Mouse (Mus musculus) A20 (cell line): ENCODE results near the gene Casp3.
"Not testable (repeated sequence)": the region's sequence is repeated elsewhere in the genome, so short reads cannot be mapped to it uniquely, and the experiment has no call there.

ENCODE experiments used
- DNase-seq: peaks from one replicate; pipeline ENCODE4 v3.0.0-alpha.2; 2011; ENCODE audit warnings: low read depth, low spot score

Gene Casp3

DNA sequence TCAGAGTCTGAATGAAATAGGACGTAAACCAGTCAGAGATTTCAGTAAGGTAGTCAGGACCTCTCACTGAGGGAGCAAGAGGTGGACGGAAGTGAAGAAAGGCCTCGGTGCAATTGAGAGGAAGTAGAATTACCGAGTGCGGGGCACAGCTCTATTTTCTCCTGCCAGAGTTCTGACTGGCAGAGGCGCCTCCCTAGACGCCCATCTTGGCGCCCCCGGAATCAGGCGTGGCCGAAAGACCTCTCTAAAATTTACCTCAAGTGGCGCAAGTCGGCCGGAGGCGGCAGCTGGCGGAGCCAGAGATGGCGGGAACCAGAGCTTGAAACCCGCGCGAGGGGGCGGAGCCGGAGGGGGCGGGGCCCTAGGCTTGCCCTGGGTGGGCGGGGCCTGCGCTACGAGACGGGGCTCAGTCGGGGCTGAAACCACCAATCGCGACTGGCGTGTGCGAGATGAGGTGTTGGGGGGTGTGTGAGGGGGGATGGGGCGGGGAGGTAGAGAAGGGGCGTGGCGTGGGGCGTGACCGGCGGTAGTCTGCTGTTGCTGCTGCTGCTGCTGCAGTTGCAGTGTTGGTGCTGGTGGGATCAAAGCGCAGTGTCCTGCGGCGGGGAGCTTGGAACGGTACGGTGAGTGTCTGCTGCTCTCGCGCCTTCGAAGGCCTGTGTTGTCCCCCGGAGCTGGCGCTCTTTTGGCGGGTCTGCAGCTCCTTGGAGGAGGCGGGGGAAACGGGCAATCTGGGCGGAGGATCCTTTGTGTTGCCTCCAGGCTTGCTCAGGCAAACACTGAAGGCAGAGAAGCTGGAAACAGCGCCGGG is at the start of gene Casp3, which contains the start of gene Primpol:
Casp3 (plus strand) TSS at position 413 of the 811 bp plus-strand sequence.
Primpol (minus strand) TSS at position 334 of the 811 bp plus-strand sequence.
- peak; percentile 98 for DNase-seq

- DNase-seq, result no peak
Observed at GRCm38 (mm10) chr8:46567946-46568345, 49.1 kb upstream of the Casp3 start.

- DNase-seq, result no peak
Observed at GRCm38 (mm10) chr8:46568942-46569341, 48.1 kb upstream of the Casp3 start.

- DNase-seq, result no peak
Observed at GRCm38 (mm10) chr8:46569659-46570441, 47.2 kb upstream of the Casp3 start.

GRCm38 (mm10) chr8:46570673-46571072 is 46.4 kb upstream of the Casp3 start:
- DNase-seq, result no peak

- DNase-seq, result no peak
Observed at GRCm38 (mm10) chr8:46573446-46573845, 43.6 kb upstream of the Casp3 start.

GRCm38 (mm10) chr8:46573964-46574363 is 43.1 kb upstream of the Casp3 start:
- DNase-seq, result no peak

DNA sequence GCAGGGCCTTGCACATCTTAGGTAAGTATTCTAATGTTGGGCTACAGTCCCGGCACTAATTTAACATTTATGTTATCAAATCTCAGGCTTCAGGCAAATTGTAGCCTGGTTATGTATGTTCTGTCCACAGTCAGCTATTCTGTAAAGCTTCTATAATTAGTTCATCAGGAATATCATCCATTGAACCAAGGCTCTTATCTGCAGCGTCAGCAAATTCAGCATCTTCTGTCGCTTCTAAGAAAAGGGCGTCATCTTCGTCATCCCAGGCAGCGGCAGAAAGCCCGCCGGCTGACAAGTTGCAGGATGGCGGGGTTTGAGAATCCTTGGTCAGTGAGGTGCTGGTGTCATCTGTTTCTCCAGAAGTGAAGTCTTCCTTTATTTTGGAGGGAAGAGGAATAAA is 38.3 kb upstream of the Casp3 start:
- no peak for DNase-seq

DNA sequence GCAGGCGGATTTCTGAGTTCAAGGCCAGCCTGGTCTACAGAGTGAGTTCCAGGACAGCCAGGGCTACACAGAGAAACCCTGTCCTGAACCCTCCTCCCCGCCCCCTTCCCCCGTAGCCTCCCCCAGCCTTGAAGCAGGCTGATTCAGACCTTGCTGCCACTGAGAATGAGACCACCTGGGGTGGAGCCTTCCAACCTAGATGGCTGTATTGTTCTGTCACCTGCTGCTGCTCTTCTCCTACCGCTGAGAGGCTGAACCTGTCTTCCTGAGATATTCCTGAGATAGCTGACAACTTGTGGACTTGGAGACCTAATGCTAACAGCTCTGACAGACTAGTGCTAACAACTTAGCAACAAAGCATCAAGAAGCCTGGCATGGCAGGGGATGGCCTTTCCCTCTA is 32.8 kb upstream of the Casp3 start:
- not testable (repeated sequence) for DNase-seq

DNA sequence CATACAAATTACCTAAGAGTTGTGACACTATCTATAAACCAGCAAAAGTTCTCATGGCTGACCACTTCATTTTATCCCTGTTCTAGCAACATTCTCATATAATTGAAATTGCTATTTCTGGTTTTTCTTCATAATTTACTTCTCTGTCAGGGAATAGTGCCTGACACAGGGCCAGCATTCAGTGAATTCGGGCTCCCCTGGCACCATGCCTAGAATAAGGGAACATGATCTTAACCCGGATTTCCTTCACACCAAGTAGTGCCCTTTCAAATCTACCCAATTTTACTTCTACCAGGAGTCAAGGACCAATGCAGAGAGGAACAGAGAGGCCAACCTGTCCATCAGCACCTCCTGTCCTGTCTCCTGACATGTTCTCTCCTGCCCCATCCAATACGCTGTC is 31.5 kb upstream of the Casp3 start:
- DNase-seq, result no peak

GRCm38 (mm10) chr8:46587911-46588310 is 29.2 kb upstream of the Casp3 start:
- no peak for DNase-seq

- DNase-seq, result no peak
Observed at GRCm38 (mm10) chr8:46588663-46589062, 28.4 kb upstream of the Casp3 start.

GRCm38 (mm10) chr8:46593067-46593466 is 24.0 kb upstream of the Casp3 start:
- no peak for DNase-seq

DNA sequence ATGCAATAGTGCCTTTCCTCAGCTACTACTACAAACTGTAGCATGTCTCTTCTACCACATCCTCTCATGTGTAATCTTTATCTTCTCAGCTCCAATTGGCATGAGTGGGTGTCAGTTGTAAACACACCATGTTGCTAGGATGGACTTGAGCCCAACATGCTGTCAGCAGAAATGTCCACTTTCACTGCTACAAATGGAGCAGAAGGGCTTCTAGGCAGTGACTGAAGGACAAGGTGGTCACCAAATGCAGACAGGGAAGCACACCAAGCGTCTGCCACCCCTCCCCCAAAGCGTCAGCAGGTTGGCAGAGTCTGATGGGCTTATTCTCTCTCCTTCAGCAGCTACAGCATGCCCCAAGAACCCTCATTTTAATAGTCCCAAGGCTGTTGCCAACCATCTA is 23.3 kb upstream of the Casp3 start:
- no peak for DNase-seq

- peak; percentile 85 for DNase-seq
Observed at GRCm38 (mm10) chr8:46595593-46595992, 21.5 kb upstream of the Casp3 start.

- no peak for DNase-seq
Observed at GRCm38 (mm10) chr8:46596530-46596929, 20.6 kb upstream of the Casp3 start.

DNA sequence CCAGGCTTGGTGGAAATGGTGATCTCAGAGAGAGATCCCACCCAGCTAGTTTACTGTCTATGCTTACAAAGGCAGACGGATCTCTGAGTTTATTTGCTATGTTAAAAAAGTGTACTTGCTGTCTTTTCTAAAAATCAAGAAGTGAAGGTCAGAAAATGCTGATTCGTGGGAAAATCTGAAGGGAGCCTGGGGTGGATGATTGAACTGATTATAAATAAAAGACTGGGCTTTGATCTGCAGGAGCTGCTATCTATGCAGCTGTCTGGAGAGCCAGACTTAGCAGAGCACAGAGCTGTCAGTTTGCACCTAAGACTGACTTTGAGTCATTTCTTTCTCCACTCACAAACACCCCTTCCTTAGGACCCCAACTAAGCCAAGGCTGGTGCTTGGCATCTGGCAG is 19.7 kb upstream of the Casp3 start:
- DNase-seq, result no peak

- no peak for DNase-seq
Observed at GRCm38 (mm10) chr8:46598114-46598513, 19.0 kb upstream of the Casp3 start.

DNA sequence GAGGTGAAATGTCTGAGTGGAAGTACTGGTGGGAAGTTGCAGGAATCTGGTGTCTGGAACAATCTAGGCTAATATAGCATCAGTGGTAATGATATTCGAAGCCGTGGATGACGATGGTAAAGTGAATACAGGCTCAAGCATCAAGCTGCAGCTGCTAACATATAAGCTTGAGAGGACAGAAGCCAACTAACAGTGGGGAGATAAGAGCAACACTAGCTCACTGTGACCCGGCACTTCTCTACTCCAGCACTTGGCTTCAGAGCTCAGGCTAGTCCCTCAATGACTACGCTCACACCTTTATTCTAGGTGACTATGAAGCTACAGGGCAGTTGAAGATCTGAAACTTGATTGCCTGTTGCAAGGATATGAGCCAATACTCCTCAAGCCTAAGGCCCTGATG is 18.3 kb upstream of the Casp3 start:
- no peak for DNase-seq

- DNase-seq, result no peak
Observed at GRCm38 (mm10) chr8:46599314-46599904, 17.7 kb upstream of the Casp3 start.

GRCm38 (mm10) chr8:46600959-46601707 is 16.0 kb upstream of the Casp3 start:
- no peak for DNase-seq

GRCm38 (mm10) chr8:46603587-46603986 is 13.5 kb upstream of the Casp3 start:
- DNase-seq, result no peak
